32 mouse cellular contexts compared by ENCODE assay signal in the genomic region with DNA sequence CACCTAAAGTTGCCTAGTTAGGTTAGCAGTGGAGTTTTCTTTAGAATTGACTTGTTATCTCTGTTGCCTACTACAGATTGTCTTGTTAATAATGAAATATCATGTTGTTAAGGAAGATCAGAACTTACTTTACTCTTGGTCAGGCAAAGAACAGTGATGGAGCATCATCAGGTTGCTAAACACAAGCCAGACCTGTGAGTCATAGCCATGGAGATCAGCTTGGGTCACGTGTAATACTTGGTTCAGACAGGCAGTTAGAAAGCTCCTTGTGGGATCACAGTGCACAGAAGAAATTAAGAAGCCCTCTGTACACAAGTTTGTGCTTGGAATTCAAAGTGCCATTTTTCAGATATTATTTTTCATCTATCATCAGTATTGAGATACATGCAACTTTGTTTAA. TPM values are rescaled to one million over a fixed set of nuclear protein-coding genes. Genes with fewer than 3 reads are reported as not detected.
A peak's percentile ranks its signal among the peaks of the same experiment; 100 is the strongest.
DNase-seq lines count a peak whose midpoint lies in the region; ATAC-seq and TF ChIP-seq lines count a peak whose summit lies in the region.
"Had no signal": no experiment of that assay in that cellular context is flagged by ENCODE, and none has a peak within 500 bp of the region (broad histone marks: within the 10 kb centered on the region; RNA-seq: fewer than 3 reads in every experiment).

No protein-coding gene starts in this region.

- CTCF ChIA-PET in Patski (lab: Charles Lee): interaction anchor here (0.9 to 1.1 kb wide), 4 partner anchors 10 to 96 kb away, joined by 3 read pairs; no protein-coding TSS in a partner anchor

- no peak for TF ChIP-seq POLR2A in kidney, adult 2 months (IDR thresholded peaks at IDR 0.05; ENCODE audit: low read depth, low read length)

- no peak overlapping the region for H3K4me3 ChIP-seq in intestine, postnatal 0 days (ENCODE audit: low read depth, low read length)
- H3K4me3 ChIP-seq in forebrain, embryonic 12.5 days (replicated peaks): no peak overlapping the region
- H3K4me3 ChIP-seq in kidney, adult 2 months (ENCODE audit: insufficient read depth, low read depth, low read length): no peak overlapping the region
- H3K4me3 ChIP-seq: embryonic facial prominence, embryonic 12.5 days; forebrain, embryonic 10.5 days; heart, embryonic 10.5 days; hindbrain, embryonic 13.5 days; liver, embryonic 12.5 days had no signal

- WGBS in intestine, postnatal 0 days: 21% methylated on average over 1 of the region's 1 CpGs
- 81% methylated on average over 1 of the region's 1 CpGs for WGBS in forebrain, embryonic 12.5 days
- 48% methylated on average over 1 of the region's 1 CpGs for WGBS in kidney, adult 2 months

- H3K27ac ChIP-seq in intestine, postnatal 0 days (ENCODE audit: low read depth, low read length): no peak overlapping the region
- no peak overlapping the region for H3K27ac ChIP-seq in forebrain, embryonic 12.5 days
- H3K27ac ChIP-seq in kidney, adult 2 months (ENCODE audit: insufficient read depth, low read depth, low read length): no peak overlapping the region
- H3K27ac ChIP-seq: embryonic facial prominence, embryonic 12.5 days; forebrain, embryonic 10.5 days; heart, embryonic 10.5 days; hindbrain, embryonic 13.5 days; kidney, postnatal 0 days; liver, embryonic 12.5 days had no signal

- H3K27me3 ChIP-seq in Patski: no peaks in the 10 kb centered on the region
- H3K27me3 ChIP-seq in intestine, postnatal 0 days (replicated peaks; ENCODE audit: control insufficient read depth, insufficient read depth, low read length): no peaks in the 10 kb centered on the region
- no peaks in the 10 kb centered on the region for H3K27me3 ChIP-seq in forebrain, embryonic 12.5 days
- no peaks in the 10 kb centered on the region for H3K27me3 ChIP-seq in kidney, adult 2 months (replicated peaks; ENCODE audit: control insufficient read depth, insufficient read depth, low read length)
- H3K27me3 ChIP-seq: CH12.LX; embryonic facial prominence, embryonic 12.5 days; hindbrain, embryonic 13.5 days; liver, embryonic 12.5 days had no signal

- no peaks in the 10 kb centered on the region for H3K36me3 ChIP-seq in intestine, postnatal 0 days (ENCODE audit: control insufficient read depth, insufficient read depth)
- H3K36me3 ChIP-seq in forebrain, embryonic 12.5 days (replicated peaks): no peaks in the 10 kb centered on the region
- no peaks in the 10 kb centered on the region for H3K36me3 ChIP-seq in kidney, adult 2 months (ENCODE audit: control insufficient read depth, insufficient read depth, low read length)
- H3K36me3 ChIP-seq: embryonic facial prominence, embryonic 12.5 days; forebrain, embryonic 10.5 days; heart, embryonic 10.5 days; hindbrain, embryonic 13.5 days; liver, embryonic 12.5 days had no signal

- peak; percentile 73 for ATAC-seq in Patski
- peak; percentile 57 for ATAC-seq in intestine, postnatal 0 days
- ATAC-seq in forebrain, embryonic 12.5 days (ENCODE audit: low FRiP score): no peak
- ATAC-seq: forebrain, postnatal 0 days; liver, embryonic 12.5 days; liver, postnatal 0 days had no signal

- DNase-seq in adrenal gland, adult 2 months: peak; percentile 28
- DNase-seq in adrenal gland, postnatal 25 days: no peak
- DNase-seq in 416B (ENCODE audit: low read depth): peak; percentile 11
- DNase-seq in Patski (ENCODE audit: low read depth, low spot score): no peak
- DNase-seq in kidney, adult 2 months: no peak
- DNase-seq in ovary, postnatal 10 days (ENCODE audit: low spot score): no peak
- DNase-seq: adrenal gland, adult 8-10 months; cerebellum, adult 11-12 months; cerebellum, adult 9-11 months; embryo, embryonic 11 days; forebrain, postnatal 0 days; gastrocnemius, postnatal 25 days; heart, adult 11 months; heart, postnatal 4 days; kidney, adult 8-10 months; layer of hippocampus, postnatal 36 days; left cerebral cortex, postnatal 4 days; liver, postnatal 0 days; lung, postnatal 4 days; midbrain, embryonic 14.5 days; right cerebral cortex, postnatal 4 days; thymus, adult 2 months; thymus, postnatal 4 days had no signal

- H3K9ac ChIP-seq in intestine, postnatal 0 days (ENCODE audit: low read depth, low read length): no peak overlapping the region
- H3K9ac ChIP-seq in forebrain, embryonic 12.5 days: no peak overlapping the region
- H3K9ac ChIP-seq: embryonic facial prominence, embryonic 12.5 days; forebrain, postnatal 0 days; hindbrain, embryonic 13.5 days; liver, embryonic 12.5 days; liver, postnatal 0 days had no signal

- H3K9me3 ChIP-seq in intestine, postnatal 0 days (ENCODE audit: control insufficient read depth): no peaks in the 10 kb centered on the region
- H3K9me3 ChIP-seq in forebrain, embryonic 12.5 days: no peaks in the 10 kb centered on the region
- H3K9me3 ChIP-seq: embryonic facial prominence, embryonic 12.5 days; forebrain, embryonic 10.5 days; heart, embryonic 10.5 days; hindbrain, embryonic 13.5 days; liver, embryonic 12.5 days had no signal

- in situ Hi-C loops in Patski (cut with MboI; ENCODE audit: low pct_unique_long_range_greater_than_20kb): no loop called here

- no peak overlapping the region for H3K4me2 ChIP-seq in intestine, postnatal 0 days (replicated peaks; ENCODE audit: low read depth)
- H3K4me2 ChIP-seq in forebrain, embryonic 12.5 days: no peak overlapping the region
- H3K4me2 ChIP-seq: embryonic facial prominence, embryonic 12.5 days; hindbrain, embryonic 13.5 days; liver, embryonic 12.5 days had no signal

- TF ChIP-seq CTCF in Patski (IDR thresholded peaks at IDR 0.05): no peak
- TF ChIP-seq CTCF in intestine, postnatal 0 days (IDR thresholded peaks at IDR 0.05; ENCODE audit: low read depth): no peak
- no peak for TF ChIP-seq CTCF in kidney, adult 2 months (conservative IDR thresholded peaks at IDR 0.05; ENCODE audit: insufficient read depth, insufficient read length, low read depth, low read length)

- POLR2A ChIA-PET in Patski (lab: Charles Lee): no interaction called here

- H3K4me1 ChIP-seq in intestine, postnatal 0 days (replicated peaks; ENCODE audit: control insufficient read depth, insufficient read depth, low read length): no peaks in the 10 kb centered on the region
- peaks cover 11% of the 10 kb centered on the region for H3K4me1 ChIP-seq in forebrain, embryonic 12.5 days
- H3K4me1 ChIP-seq in kidney, adult 2 months (ENCODE audit: control insufficient read depth, insufficient read depth, low read length): no peaks in the 10 kb centered on the region; the same call in 1 of the 2 replicates
- H3K4me1 ChIP-seq: liver, embryonic 12.5 days had no signal

RNA-seq across cellular contexts. Expression of a gene that starts 48.9 kb away (rescaled TPM):
- total RNA-seq in adrenal gland, adult 2 months (2021): 10 to 100 TPM; 18.8 to 26.8 TPM
- 5.8 and 8.0 TPM in 2 replicates for polyA plus RNA-seq in adrenal gland, adult 2 months (2012; rRNA removed)
- total RNA-seq in adrenal gland, postnatal 25 days (2021): 24.6 and 29.0 TPM in 2 replicates
- 11.4 TPM for polyA plus RNA-seq in Patski (2021)
- 2.7 and 2.8 TPM in 2 replicates for polyA plus RNA-seq in intestine, postnatal 0 days (2015; fragmentation: Nextera tagmentation; extraction: Ambion mirVana)
- polyA plus RNA-seq in forebrain, embryonic 12.5 days (2016; fragmentation: Nextera tagmentation; extraction: Ambion mirVana): 10.4 and 10.5 TPM in 2 replicates
- polyA plus RNA-seq in kidney, adult 2 months (2012; rRNA removed): 11.0 and 12.5 TPM in 2 replicates

Comparison
In these comparisons a context has a peak if more than half of its experiments do, and no peak if none do; other contexts are left out.
1. DNase-seq: peak in adrenal gland, adult 2 months (single experiment) and 416B (single experiment); none in adrenal gland, postnatal 25 days (single experiment), Patski (single experiment), kidney, adult 2 months (single experiment) and ovary, postnatal 10 days (single experiment).